In the genomic region with DNA sequence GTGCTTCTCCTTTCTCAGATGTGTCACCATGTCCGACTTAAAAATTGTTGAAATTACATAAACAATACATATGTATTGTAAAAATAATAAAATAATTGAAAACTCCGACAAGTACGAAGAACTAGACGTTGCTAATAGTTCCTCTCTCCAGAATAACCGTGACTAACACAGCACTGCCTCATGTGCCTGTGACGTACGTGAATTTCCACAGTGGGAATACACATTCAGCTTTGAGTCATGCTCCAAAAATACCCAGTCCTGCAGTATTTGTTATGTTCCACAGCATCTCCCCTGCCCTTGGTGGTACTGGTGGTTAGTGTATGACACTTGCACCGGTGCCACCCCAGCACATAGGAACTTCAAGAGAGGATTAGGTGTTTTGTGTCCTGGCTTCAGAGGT, we compare ENCODE assay signal across 18 mouse cellular contexts.
"Had no signal": no experiment of that assay in that cellular context is flagged by ENCODE, and none has a peak within 500 bp of the region (broad histone marks: within the 10 kb centered on the region; RNA-seq: fewer than 3 reads in every experiment).

No protein-coding gene starts in this region.

- H3K27ac ChIP-seq: kidney, embryonic 15.5 days; left cerebral cortex, adult 2 months; liver, embryonic 14.5 days; stomach, postnatal 0 days had no signal

- H3K9ac ChIP-seq: kidney, embryonic 15.5 days; liver, embryonic 14.5 days; liver, postnatal 0 days; lung, embryonic 14.5 days had no signal

- H3K4me3 ChIP-seq: kidney, embryonic 15.5 days; left cerebral cortex, adult 2 months had no signal

- H3K27me3 ChIP-seq: kidney, embryonic 15.5 days had no signal

- H3K9me3 ChIP-seq: kidney, embryonic 15.5 days had no signal

- ATAC-seq: liver, postnatal 0 days had no signal

- H3K36me3 ChIP-seq: kidney, embryonic 15.5 days had no signal

- DNase-seq: kidney, adult 11 months; kidney, adult 8-10 months; kidney, postnatal 10 days; kidney, postnatal 36 days; layer of hippocampus, postnatal 36 days; liver, postnatal 0 days; lung, embryonic 14.5 days; lung, postnatal 10 days; lung, postnatal 36 days; midbrain, embryonic 14.5 days; retina, postnatal 1 day; right cerebral cortex, postnatal 4 days; thymus, postnatal 25 days had no signal

- H3K4me2 ChIP-seq: kidney, embryonic 15.5 days; lung, embryonic 14.5 days; midbrain, embryonic 11.5 days had no signal
